Mouse (Mus musculus): ENCODE results near the gene Zcchc4.

The Zcchc4 gene

DNA sequence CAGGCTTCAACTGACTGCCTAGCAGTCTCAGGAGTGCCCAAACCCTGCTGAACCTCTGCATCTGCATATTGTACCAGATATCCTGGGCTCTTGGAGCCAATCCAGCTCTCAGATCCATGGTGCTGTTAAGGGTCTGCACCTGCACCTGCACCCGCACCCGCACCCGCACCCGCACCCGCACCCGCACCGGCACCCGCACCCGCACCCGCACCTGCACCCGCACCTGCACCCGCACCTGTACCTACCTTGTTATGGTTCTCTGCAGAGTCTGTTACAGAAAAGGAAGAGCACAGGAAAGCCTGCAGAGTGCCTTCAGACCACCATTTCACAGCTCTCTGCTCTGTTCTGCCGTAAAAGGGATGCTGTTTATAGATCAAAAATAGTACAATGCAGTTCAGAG is 96.8 kb downstream of the Zcchc4 start:
- no peak for DNase-seq (ENCODE audit: low spot score)

All from retina, embryonic 14.5 days (tissue).